Mouse (Mus musculus): ENCODE data around the gene Olfm2. TPM values are rescaled to one million over a fixed set of nuclear protein-coding genes. Genes with fewer than 3 reads are reported as not detected.
A peak's percentile ranks its signal among the peaks of the same experiment; 100 is the strongest.

Gene Olfm2
- polyA plus RNA-seq, 1 experiment from 2014 or later, result 8.1 TPM

- Histone ChIP-seq H3K4me2 (replicated peaks) (no peak overlapping the region), H3K27me3 (replicated peaks) (no peaks in the 10 kb centered on the region), H3K36me3 (peaks cover 25% of the 10 kb centered on the region), H3K9me3 (no peaks in the 10 kb centered on the region), H3K4me3 (replicated peaks) (no peak overlapping the region), H3K27ac (no peak overlapping the region), H3K4me1 (replicated peaks) (no peaks in the 10 kb centered on the region; the same call in 1 of the 2 replicates), H3K9ac (no peak overlapping the region)
- no peak for ATAC-seq
- WGBS, result 69% methylated on average over 2 of the region's 2 CpGs
Measured at GRCm38 (mm10) chr9:20664366-20664765, 81.8 kb downstream of the Olfm2 start.

- no peaks in the 10 kb centered on the region for H3K9me3 ChIP-seq
- no peak overlapping the region for H3K27ac ChIP-seq
- 88% methylated on average over 2 of the region's 2 CpGs for WGBS
- H3K9ac ChIP-seq, result no peak overlapping the region
- no peaks in the 10 kb centered on the region; the same call in 1 of the 2 replicates for H3K4me1 ChIP-seq (replicated peaks)
- ATAC-seq, result no peak
- no peak overlapping the region for H3K4me2 ChIP-seq (replicated peaks)
- no peaks in the 10 kb centered on the region for H3K27me3 ChIP-seq (replicated peaks)
- no peak overlapping the region for H3K4me3 ChIP-seq (replicated peaks)
- peaks cover 29% of the 10 kb centered on the region for H3K36me3 ChIP-seq
Measured at GRCm38 (mm10) chr9:20663956-20664355, 82.2 kb downstream of the Olfm2 start.

GRCm38 (mm10) chr9:20662874-20663273 is 83.3 kb downstream of the Olfm2 start:
- no peak overlapping the region for H3K4me2 ChIP-seq (replicated peaks)
- WGBS, result 88% methylated on average over 8 of the region's 8 CpGs
- H3K4me1 ChIP-seq (replicated peaks), result no peaks in the 10 kb centered on the region; the same call in 1 of the 2 replicates
- no peak overlapping the region for H3K9ac ChIP-seq
- no peak overlapping the region for H3K27ac ChIP-seq
- no peak overlapping the region for H3K4me3 ChIP-seq (replicated peaks)
- no peaks in the 10 kb centered on the region for H3K9me3 ChIP-seq
- H3K36me3 ChIP-seq, result peaks cover 33% of the 10 kb centered on the region
- H3K27me3 ChIP-seq (replicated peaks), result no peaks in the 10 kb centered on the region
- ATAC-seq, result no peak

GRCm38 (mm10) chr9:20662325-20662724 is 83.8 kb downstream of the Olfm2 start:
- H3K27me3 ChIP-seq (replicated peaks), result no peaks in the 10 kb centered on the region
- no peak overlapping the region for H3K4me2 ChIP-seq (replicated peaks)
- 60% methylated on average over 3 of the region's 3 CpGs for WGBS
- H3K36me3 ChIP-seq, result peaks cover 39% of the 10 kb centered on the region
- H3K27ac ChIP-seq, result no peak overlapping the region
- H3K9me3 ChIP-seq, result no peaks in the 10 kb centered on the region
- no peak overlapping the region for H3K9ac ChIP-seq
- H3K4me1 ChIP-seq (replicated peaks), result no peaks in the 10 kb centered on the region; the same call in 1 of the 2 replicates
- peak; percentile 44; the same call in 1 of the 2 replicates for ATAC-seq
- no peak overlapping the region for H3K4me3 ChIP-seq (replicated peaks)

- no peak overlapping the region for H3K27ac ChIP-seq
- H3K36me3 ChIP-seq, result peaks cover 32% of the 10 kb centered on the region
- no peaks in the 10 kb centered on the region for H3K9me3 ChIP-seq
- H3K4me3 ChIP-seq (replicated peaks), result no peak overlapping the region
- 88% methylated on average over 3 of the region's 3 CpGs for WGBS
- no peaks in the 10 kb centered on the region for H3K27me3 ChIP-seq (replicated peaks)
- no peak for ATAC-seq
- no peak overlapping the region for H3K4me2 ChIP-seq (replicated peaks)
- peaks cover 16% of the 10 kb centered on the region for H3K4me1 ChIP-seq (replicated peaks)
- no peak overlapping the region for H3K9ac ChIP-seq
Measured at GRCm38 (mm10) chr9:20657546-20657945, 88.6 kb downstream of the Olfm2 start.

- no peak overlapping the region for H3K27ac ChIP-seq
- peaks cover 21% of the 10 kb centered on the region for H3K36me3 ChIP-seq
- peaks cover 19% of the 10 kb centered on the region for H3K4me1 ChIP-seq (replicated peaks)
- H3K4me2 ChIP-seq (replicated peaks), result 0 out of 2 replicates have a peak overlapping the region, but pooled peaks have one; percentile 74
- ATAC-seq, result no peak
- H3K4me3 ChIP-seq (replicated peaks), result no peak overlapping the region
- no peaks in the 10 kb centered on the region for H3K27me3 ChIP-seq (replicated peaks)
- WGBS, result 96% methylated on average over 3 of the region's 3 CpGs
- no peak overlapping the region for H3K9ac ChIP-seq
- no peaks in the 10 kb centered on the region for H3K9me3 ChIP-seq
Measured at GRCm38 (mm10) chr9:20653859-20654258, 92.3 kb downstream of the Olfm2 start.

GRCm38 (mm10) chr9:20652260-20652658 is 93.9 kb downstream of the Olfm2 start:
- Histone ChIP-seq H3K4me1 (replicated peaks) (peaks cover 19% of the 10 kb centered on the region), H3K27ac (no peak overlapping the region)
- 0% methylated on average over 25 of the region's 25 CpGs for WGBS

GRCm38 (mm10) chr9:20651602-20652259 is 94.4 kb downstream of the Olfm2 start, which contains the start of gene Pin1:
Gene Pin1 (plus strand): TSS chr9:20652095.
- Histone ChIP-seq H3K27ac (no peak within 1 kb of the TSS), H3K27me3 (replicated peaks) (no peaks in the 10 kb centered on the region), H3K9ac (peak within 1 kb of the TSS; percentile 83), H3K4me3 (replicated peaks) (peak within 1 kb of the TSS; percentile 73), H3K4me2 (replicated peaks) (peak within 1 kb of the TSS; percentile 74), H3K4me1 (replicated peaks) (peaks cover 19% of the 10 kb centered on the region), H3K9me3 (no peaks in the 10 kb centered on the region), H3K36me3 (peaks cover 13% of the 10 kb centered on the region; the same call in 1 of the 2 replicates)
- under 1% methylated on average over 45 of the region's 45 CpGs for WGBS
- peak; percentile 100 for ATAC-seq

More at GRCm38 (mm10) chr9:20652260-20652658, 93.9 kb downstream of the Olfm2 start:
- peaks cover 12% of the 10 kb centered on the region; the same call in 1 of the 2 replicates for H3K36me3 ChIP-seq
- H3K9me3 ChIP-seq, result no peaks in the 10 kb centered on the region
- no peaks in the 10 kb centered on the region for H3K27me3 ChIP-seq (replicated peaks)
- H3K9ac ChIP-seq, result peak overlapping the region; percentile 83
- H3K4me2 ChIP-seq (replicated peaks), result peak overlapping the region; percentile 74
- ATAC-seq, result peak; percentile 21; the same call in 1 of the 2 replicates
- peak overlapping the region; percentile 73 for H3K4me3 ChIP-seq (replicated peaks)

GRCm38 (mm10) chr9:20645121-20645520 is 101.0 kb downstream of the Olfm2 start:
- Histone ChIP-seq H3K9ac (peak overlapping the region; percentile 81), H3K4me1 (replicated peaks) (peaks cover 12% of the 10 kb centered on the region; the same call in 1 of the 2 replicates), H3K36me3 (0 out of 2 replicates have a peak, but pooled peaks cover 7% of the 10 kb centered on the region), H3K27me3 (replicated peaks) (no peaks in the 10 kb centered on the region), H3K27ac (peak overlapping the region; percentile 81), H3K4me2 (replicated peaks) (peak overlapping the region; percentile 70), H3K4me3 (replicated peaks) (peak overlapping the region; percentile 72), H3K9me3 (no peaks in the 10 kb centered on the region)
- ATAC-seq, result no peak
- 4% methylated on average over 17 of the region's 17 CpGs for WGBS

GRCm38 (mm10) chr9:20644360-20645081 is 101.6 kb downstream of the Olfm2 start, which contains the start of gene Fbxl12:
Gene Fbxl12 (minus strand): TSS chr9:20644767.
- WGBS, result under 1% methylated on average over 43 of the region's 43 CpGs
- Histone ChIP-seq H3K4me1 (replicated peaks) (peaks cover 12% of the 10 kb centered on the region; the same call in 1 of the 2 replicates), H3K36me3 (0 out of 2 replicates have a peak, but pooled peaks cover 7% of the 10 kb centered on the region), H3K27ac (peak within 1 kb of the TSS; percentile 81), H3K4me3 (replicated peaks) (peak within 1 kb of the TSS; percentile 72), H3K27me3 (replicated peaks) (no peaks in the 10 kb centered on the region), H3K9ac (peak within 1 kb of the TSS; percentile 81), H3K4me2 (replicated peaks) (peak within 1 kb of the TSS; percentile 70), H3K9me3 (no peaks in the 10 kb centered on the region)
- peak; percentile 34 for ATAC-seq

GRCm38 (mm10) chr9:20643781-20644180 is 102.4 kb downstream of the Olfm2 start:
- H3K27me3 ChIP-seq (replicated peaks), result no peaks in the 10 kb centered on the region
- ATAC-seq, result no peak
- peak overlapping the region; percentile 72 for H3K4me3 ChIP-seq (replicated peaks)
- H3K36me3 ChIP-seq, result peaks cover 5% of the 10 kb centered on the region; the same call in 1 of the 2 replicates
- H3K9me3 ChIP-seq, result no peaks in the 10 kb centered on the region
- H3K4me1 ChIP-seq (replicated peaks), result peaks cover 12% of the 10 kb centered on the region; the same call in 1 of the 2 replicates
- H3K27ac ChIP-seq, result no peak overlapping the region
- peak overlapping the region; percentile 81 for H3K9ac ChIP-seq
- 5% methylated on average over 13 of the region's 13 CpGs for WGBS
- peak overlapping the region; percentile 70 for H3K4me2 ChIP-seq (replicated peaks)

- ATAC-seq, result peak; percentile 86
- H3K36me3 ChIP-seq, result peaks cover 8% of the 10 kb centered on the region; the same call in 1 of the 2 replicates
- no peaks in the 10 kb centered on the region for H3K9me3 ChIP-seq
- H3K27me3 ChIP-seq (replicated peaks), result no peaks in the 10 kb centered on the region
- peaks cover 12% of the 10 kb centered on the region; the same call in 1 of the 2 replicates for H3K4me1 ChIP-seq (replicated peaks)
- H3K4me3 ChIP-seq (replicated peaks), result peak overlapping the region; percentile 72
- H3K27ac ChIP-seq, result peak overlapping the region; percentile 98
- peak overlapping the region; percentile 70 for H3K4me2 ChIP-seq (replicated peaks)
- WGBS, result 0% methylated on average over 30 of the region's 30 CpGs
- peak overlapping the region; percentile 81 for H3K9ac ChIP-seq
Measured at GRCm38 (mm10) chr9:20642896-20643466, 103.2 kb downstream of the Olfm2 start.
